Mouse (Mus musculus): Measurements from ENCODE around the gene Wdhd1. TPM values are rescaled to one million over a fixed set of nuclear protein-coding genes. Genes with fewer than 3 reads are reported as not detected.
A peak's percentile ranks its signal among the peaks of the same experiment; 100 is the strongest.

Gene Wdhd1
- polyA plus RNA-seq, 2 experiments = 33.8 to 34.9 TPM

GRCm38 (mm10) chr14:47294136-47294535, 17.5 kb upstream of the Wdhd1 start:
- H3K4me1 ChIP-seq (replicated peaks; ENCODE audit: control insufficient read depth in 2 of 2, insufficient read depth in 2 of 2, low read length in 1 of 2) = peaks cover 13 to 20% of the 10 kb centered on the region in 2 experiments
- ATAC-seq (ENCODE audit: insufficient read depth) (no peak), DNase-seq (ENCODE audit: low read depth in 3 of 3, low spot score in 3 of 3) (no peak)
- peaks cover 11% of the 10 kb centered on the region for H3K36me3 ChIP-seq (replicated peaks; ENCODE audit: control insufficient read depth, insufficient read depth, low read depth)
- TF ChIP-seq EP300 (IDR thresholded peaks at IDR 0.05; ENCODE audit: low read depth) = no peak
- TF ChIP-seq CTCF (IDR thresholded peaks at IDR 0.05; ENCODE audit: low read depth) = no peak
- H3K27me3 ChIP-seq (ENCODE audit: control insufficient read depth, insufficient read depth, low read length) = no peaks in the 10 kb centered on the region
- H3K9me3 ChIP-seq (ENCODE audit: control insufficient read depth, low read length) = no peaks in the 10 kb centered on the region
- H3K27ac ChIP-seq = no peak overlapping the region
- H3K9ac ChIP-seq (replicated peaks) = no peak overlapping the region
- no peak overlapping the region; the same call in 1 of the 2 replicates for H3K4me2 ChIP-seq (ENCODE audit: low read depth)
- WGBS (ENCODE audit: insufficient replicate concordance) = 68% methylated on average over 4 of the region's 4 CpGs
- H3K4me3 ChIP-seq (ENCODE audit: insufficient read depth in 1 of 2, low read depth in 2 of 2, low read length in 2 of 2) = no peak overlapping the region

GRCm38 (mm10) chr14:47291772-47292171, 15.1 kb upstream of the Wdhd1 start:
- 82% methylated on average over 1 of the region's 1 CpGs for WGBS (ENCODE audit: insufficient replicate concordance)
- DNase-seq (ENCODE audit: low read depth in 3 of 3, low spot score in 3 of 3) = no peak

GRCm38 (mm10) chr14:47287021-47287420, 10.4 kb upstream of the Wdhd1 start:
- Histone ChIP-seq H3K9me3 (ENCODE audit: control insufficient read depth, low read length) (no peaks in the 10 kb centered on the region), H3K27me3 (ENCODE audit: control insufficient read depth, insufficient read depth, low read length) (no peaks in the 10 kb centered on the region), H3K9ac (replicated peaks) (no peak overlapping the region), H3K27ac (no peak overlapping the region), H3K4me3 (ENCODE audit: insufficient read depth in 1 of 2, low read depth in 2 of 2, low read length in 2 of 2) (no peak overlapping the region), H3K4me1 (replicated peaks; ENCODE audit: control insufficient read depth in 2 of 2, insufficient read depth in 2 of 2, low read length in 1 of 2) (peaks cover 4 to 11% of the 10 kb centered on the region in 2 experiments; a peak in 3 of 4 replicates), H3K4me2 (ENCODE audit: low read depth) (no peak overlapping the region), H3K36me3 (replicated peaks; ENCODE audit: control insufficient read depth, insufficient read depth, low read depth) (peaks cover 14% of the 10 kb centered on the region)
- DNase-seq (ENCODE audit: low read depth in 3 of 3, low spot score in 3 of 3) = no peak
- ATAC-seq (ENCODE audit: insufficient read depth) = no peak
- TF ChIP-seq EP300 (IDR thresholded peaks at IDR 0.05; ENCODE audit: low read depth) (no peak), CTCF (IDR thresholded peaks at IDR 0.05; ENCODE audit: low read depth) (no peak)
- 67% methylated on average over 4 of the region's 5 CpGs for WGBS (ENCODE audit: insufficient replicate concordance)

More at GRCm38 (mm10) chr14:47291772-47292171, 15.1 kb upstream of the Wdhd1 start:
- no peak overlapping the region for H3K9ac ChIP-seq (replicated peaks)
- no peaks in the 10 kb centered on the region for H3K9me3 ChIP-seq (ENCODE audit: control insufficient read depth, low read length)
- peaks cover 11% of the 10 kb centered on the region for H3K36me3 ChIP-seq (replicated peaks; ENCODE audit: control insufficient read depth, insufficient read depth, low read depth)
- no peaks in the 10 kb centered on the region for H3K27me3 ChIP-seq (ENCODE audit: control insufficient read depth, insufficient read depth, low read length)
- H3K27ac ChIP-seq = no peak overlapping the region
- TF ChIP-seq CTCF (IDR thresholded peaks at IDR 0.05; ENCODE audit: low read depth) = no peak
- no peak for ATAC-seq (ENCODE audit: insufficient read depth)
- peaks cover 2 to 12% of the 10 kb centered on the region in 2 experiments for H3K4me1 ChIP-seq (replicated peaks; ENCODE audit: control insufficient read depth in 2 of 2, insufficient read depth in 2 of 2, low read length in 1 of 2)
- no peak overlapping the region for H3K4me3 ChIP-seq (ENCODE audit: insufficient read depth in 1 of 2, low read depth in 2 of 2, low read length in 2 of 2)
- no peak overlapping the region for H3K4me2 ChIP-seq (ENCODE audit: low read depth)

- Histone ChIP-seq H3K27me3 (ENCODE audit: control insufficient read depth, insufficient read depth, low read length) (no peaks in the 10 kb centered on the region), H3K36me3 (replicated peaks; ENCODE audit: control insufficient read depth, insufficient read depth, low read depth) (peaks cover 14% of the 10 kb centered on the region), H3K9me3 (ENCODE audit: control insufficient read depth, low read length) (no peaks in the 10 kb centered on the region), H3K9ac (replicated peaks) (no peak overlapping the region), H3K4me3 (ENCODE audit: insufficient read depth in 1 of 2, low read depth in 2 of 2, low read length in 2 of 2) (no peak overlapping the region), H3K4me1 (replicated peaks; ENCODE audit: control insufficient read depth in 2 of 2, insufficient read depth in 2 of 2, low read length in 1 of 2) (peaks cover 4 to 11% of the 10 kb centered on the region in 2 experiments; a peak in 3 of 4 replicates), H3K27ac (no peak overlapping the region), H3K4me2 (ENCODE audit: low read depth) (no peak overlapping the region)
- ATAC-seq (ENCODE audit: insufficient read depth) (peak; percentile 51; the same call in 1 of the 2 replicates), DNase-seq (ENCODE audit: low read depth in 3 of 3, low spot score in 3 of 3) (no peak)
- 78% methylated on average over 1 of the region's 1 CpGs for WGBS (ENCODE audit: insufficient replicate concordance)
- no peak for TF ChIP-seq EP300 (IDR thresholded peaks at IDR 0.05; ENCODE audit: low read depth)
- TF ChIP-seq CTCF (IDR thresholded peaks at IDR 0.05; ENCODE audit: low read depth) = no peak
Observed at GRCm38 (mm10) chr14:47286215-47286614, 9.6 kb upstream of the Wdhd1 start.

GRCm38 (mm10) chr14:47285271-47285670, 8.6 kb upstream of the Wdhd1 start:
- Histone ChIP-seq H3K27ac (no peak overlapping the region), H3K9me3 (ENCODE audit: control insufficient read depth, low read length) (no peaks in the 10 kb centered on the region), H3K27me3 (ENCODE audit: control insufficient read depth, insufficient read depth, low read length) (no peaks in the 10 kb centered on the region), H3K4me3 (ENCODE audit: insufficient read depth in 1 of 2, low read depth in 2 of 2, low read length in 2 of 2) (no peak overlapping the region), H3K9ac (replicated peaks) (no peak overlapping the region), H3K4me2 (ENCODE audit: low read depth) (no peak overlapping the region), H3K36me3 (replicated peaks; ENCODE audit: control insufficient read depth, insufficient read depth, low read depth) (peaks cover 9% of the 10 kb centered on the region), H3K4me1 (replicated peaks; ENCODE audit: control insufficient read depth in 2 of 2, insufficient read depth in 2 of 2, low read length in 1 of 2) (peaks cover 4 to 11% of the 10 kb centered on the region in 2 experiments; a peak in 3 of 4 replicates)
- 89% methylated on average over 2 of the region's 2 CpGs for WGBS (ENCODE audit: insufficient replicate concordance)
- DNase-seq (ENCODE audit: low read depth in 3 of 3, low spot score in 3 of 3) (no peak), ATAC-seq (ENCODE audit: insufficient read depth) (no peak)
- TF ChIP-seq CTCF (IDR thresholded peaks at IDR 0.05; ENCODE audit: low read depth) (no peak), EP300 (IDR thresholded peaks at IDR 0.05; ENCODE audit: low read depth) (no peak)

Data from liver, embryonic 14.5 days (tissue).